In genomic region chr12:75819481-75819880, GRCm38 (mm10) we compare ENCODE assay signal across 9 mouse cellular contexts. TPM values are rescaled to one million over a fixed set of nuclear protein-coding genes. Genes with fewer than 3 reads are reported as not detected.
DNase-seq lines count a peak whose midpoint lies in the region; ATAC-seq and TF ChIP-seq lines count a peak whose summit lies in the region.
"Had no signal": no experiment of that assay in that cellular context is flagged by ENCODE, and none has a peak within 500 bp of the region (broad histone marks: within the 10 kb centered on the region; RNA-seq: fewer than 3 reads in every experiment).

No protein-coding gene starts in this region.

- TF ChIP-seq EP300 in heart, postnatal 0 days (IDR thresholded peaks at IDR 0.05; ENCODE audit: low read depth): no peak

- no peak for TF ChIP-seq POLR2A in cortical plate, adult 2 months (IDR thresholded peaks at IDR 0.05; ENCODE audit: extremely low read depth, insufficient read depth, low read length)

- intact Hi-C loops in heart, postnatal 25 days (cut with DNase I): loop anchor here (2.0 to 5.0 kb wide), 3 partner anchors 17 to 73 kb away; no protein-coding TSS in a partner anchor

- H3K27me3 ChIP-seq in heart, postnatal 0 days (ENCODE audit: control insufficient read depth, insufficient read depth, low read length): no peaks in the 10 kb centered on the region
- H3K27me3 ChIP-seq in hindbrain, embryonic 14.5 days (ENCODE audit: control insufficient read depth, insufficient read depth, low read length): no peaks in the 10 kb centered on the region
- H3K27me3 ChIP-seq in midbrain, embryonic 13.5 days: no peaks in the 10 kb centered on the region

- no peak for DNase-seq in heart, postnatal 0 days (ENCODE audit: low spot score)
- DNase-seq in heart, postnatal 25 days (ENCODE audit: low spot score): no peak
- DNase-seq in hindbrain, embryonic 14.5 days (ENCODE audit: low spot score): no peak
- no peak for DNase-seq in right cerebral cortex, postnatal 10 days (ENCODE audit: low spot score in 2 of 2)
- DNase-seq in layer of hippocampus, postnatal 25 days (ENCODE audit: extremely low spot score in 1 of 2, low spot score in 1 of 2): no peak
- no peak for DNase-seq in right cerebral cortex, adult 18-20 months

- no peak for ATAC-seq in heart, postnatal 0 days (ENCODE audit: insufficient read depth, low read depth)
- no peak for ATAC-seq in hindbrain, embryonic 14.5 days (ENCODE audit: low FRiP score)
- no peak for ATAC-seq in midbrain, embryonic 13.5 days

- H3K4me2 ChIP-seq in heart, postnatal 0 days (ENCODE audit: low read depth, low read length): peak overlapping the region; percentile 67
- H3K4me2 ChIP-seq in hindbrain, embryonic 14.5 days (replicated peaks): peak overlapping the region; percentile 82
- H3K4me2 ChIP-seq in midbrain, embryonic 13.5 days (replicated peaks): peak overlapping the region; percentile 79

- no peaks in the 10 kb centered on the region for H3K9me3 ChIP-seq in heart, postnatal 0 days (replicated peaks; ENCODE audit: control insufficient read depth, low read length)
- H3K9me3 ChIP-seq in hindbrain, embryonic 14.5 days (ENCODE audit: control insufficient read depth, low read length): no peaks in the 10 kb centered on the region
- H3K9me3 ChIP-seq in midbrain, embryonic 13.5 days: no peaks in the 10 kb centered on the region

- H3K36me3 ChIP-seq in heart, postnatal 0 days (replicated peaks; ENCODE audit: control insufficient read depth, insufficient read depth, low read length): no peaks in the 10 kb centered on the region
- H3K36me3 ChIP-seq in hindbrain, embryonic 14.5 days (replicated peaks; ENCODE audit: control insufficient read depth, insufficient read depth): no peaks in the 10 kb centered on the region
- no peaks in the 10 kb centered on the region for H3K36me3 ChIP-seq in midbrain, embryonic 13.5 days
- H3K36me3 ChIP-seq: G1E had no signal

- peak overlapping the region; percentile 89; the same call in 1 of the 2 replicates for H3K9ac ChIP-seq in heart, postnatal 0 days (replicated peaks; ENCODE audit: low read depth, low read length)
- peak overlapping the region; percentile 80 for H3K9ac ChIP-seq in hindbrain, embryonic 14.5 days
- H3K9ac ChIP-seq in midbrain, embryonic 13.5 days (replicated peaks): peak overlapping the region; percentile 91

- peak overlapping the region; percentile 83; the same call in 1 of the 2 replicates for H3K27ac ChIP-seq in heart, postnatal 0 days (ENCODE audit: low read depth)
- no peak overlapping the region for H3K27ac ChIP-seq in cortical plate, adult 2 months (ENCODE audit: insufficient read depth, low read length)
- no peak overlapping the region for H3K27ac ChIP-seq in hindbrain, embryonic 14.5 days
- no peak overlapping the region for H3K27ac ChIP-seq in midbrain, embryonic 13.5 days

- TF ChIP-seq CTCF in heart, postnatal 0 days (IDR thresholded peaks at IDR 0.05; ENCODE audit: low read depth): no peak
- no peak for TF ChIP-seq CTCF in cortical plate, adult 2 months (IDR thresholded peaks at IDR 0.05; ENCODE audit: extremely low read depth, insufficient read depth, low read length)

- WGBS in heart, postnatal 0 days: 21% methylated on average over 11 of the region's 11 CpGs
- 9% methylated on average over 11 of the region's 11 CpGs for WGBS in hindbrain, embryonic 14.5 days
- 12% methylated on average over 11 of the region's 11 CpGs for WGBS in midbrain, embryonic 13.5 days

- H3K4me3 ChIP-seq in heart, postnatal 0 days (ENCODE audit: low read depth, low read length): peak overlapping the region; percentile 90
- H3K4me3 ChIP-seq in cortical plate, adult 2 months (ENCODE audit: insufficient read depth, low read length): peak overlapping the region; percentile 57; the same call in 1 of the 2 replicates
- peak overlapping the region; percentile 82 for H3K4me3 ChIP-seq in hindbrain, embryonic 14.5 days (replicated peaks; ENCODE audit: low read length)
- peak overlapping the region; percentile 94 for H3K4me3 ChIP-seq in midbrain, embryonic 13.5 days (replicated peaks)

- H3K4me1 ChIP-seq in heart, postnatal 0 days (ENCODE audit: control insufficient read depth, insufficient read depth): peaks cover 24% of the 10 kb centered on the region; the same call in 1 of the 2 replicates
- H3K4me1 ChIP-seq in cortical plate, adult 2 months (ENCODE audit: control insufficient read depth, insufficient read depth, low read length): no peaks in the 10 kb centered on the region; the same call in 1 of the 2 replicates
- peaks cover 26% of the 10 kb centered on the region for H3K4me1 ChIP-seq in hindbrain, embryonic 14.5 days (replicated peaks; ENCODE audit: control insufficient read depth, insufficient read depth, low read length)
- H3K4me1 ChIP-seq in midbrain, embryonic 13.5 days (replicated peaks): peaks cover 38% of the 10 kb centered on the region

RNA-seq across cellular contexts. Expression of gene Syne2, which starts 1.5 kb away (rescaled TPM):
- 34.7 and 58.7 TPM in 2 replicates for total RNA-seq in heart, postnatal 0 days (2014; rRNA removed; ENCODE audit: low replicate concordance)
- polyA plus RNA-seq in heart, postnatal 0 days (2015; fragmentation: Nextera tagmentation; extraction: Ambion mirVana): 22.7 and 22.9 TPM in 2 replicates
- total RNA-seq in heart, postnatal 25 days (2021): 10 to 100 TPM; 33.8 to 41.5 TPM
- 20.6 and 21.9 TPM in 2 replicates for polyA plus RNA-seq in cortical plate, adult 2 months (2012; rRNA removed)
- 47.0 and 52.6 TPM in 2 replicates for polyA plus RNA-seq in hindbrain, embryonic 14.5 days (2014; fragmentation: Nextera tagmentation; extraction: Ambion mirVana)
- polyA plus RNA-seq in midbrain, embryonic 13.5 days (2015; fragmentation: Nextera tagmentation; extraction: Ambion mirVana): 74.5 and 84.4 TPM in 2 replicates
- 10 to 100 TPM; 23.0 to 25.5 TPM for total RNA-seq in layer of hippocampus, postnatal 25 days (2021)
- polyA plus RNA-seq: G1E had no signal
